Mouse (Mus musculus) testis, adult 2 months (tissue): ENCODE results near the gene Entpd8.

Source experiments
- CTCF ChIP-seq: fragments of 200-500 bp; IDR thresholded peaks from 2 replicates; pipeline ENCODE4 v1.5.1; 2012; ENCODE audit warnings: low read depth, mild to moderate bottlenecking, inconsistent platforms, low read length, moderate library complexity; ENCODE audit not compliant: control insufficient read depth, insufficient read depth, insufficient replicate concordance
- POLR2A ChIP-seq: fragments of 200-500 bp; IDR thresholded peaks from 2 replicates; pipeline ENCODE4 v1.6.1; 2012; ENCODE audit warnings: low read depth, mild to moderate bottlenecking, inconsistent platforms, low read length, moderate library complexity; ENCODE audit not compliant: control insufficient read depth

DNA sequence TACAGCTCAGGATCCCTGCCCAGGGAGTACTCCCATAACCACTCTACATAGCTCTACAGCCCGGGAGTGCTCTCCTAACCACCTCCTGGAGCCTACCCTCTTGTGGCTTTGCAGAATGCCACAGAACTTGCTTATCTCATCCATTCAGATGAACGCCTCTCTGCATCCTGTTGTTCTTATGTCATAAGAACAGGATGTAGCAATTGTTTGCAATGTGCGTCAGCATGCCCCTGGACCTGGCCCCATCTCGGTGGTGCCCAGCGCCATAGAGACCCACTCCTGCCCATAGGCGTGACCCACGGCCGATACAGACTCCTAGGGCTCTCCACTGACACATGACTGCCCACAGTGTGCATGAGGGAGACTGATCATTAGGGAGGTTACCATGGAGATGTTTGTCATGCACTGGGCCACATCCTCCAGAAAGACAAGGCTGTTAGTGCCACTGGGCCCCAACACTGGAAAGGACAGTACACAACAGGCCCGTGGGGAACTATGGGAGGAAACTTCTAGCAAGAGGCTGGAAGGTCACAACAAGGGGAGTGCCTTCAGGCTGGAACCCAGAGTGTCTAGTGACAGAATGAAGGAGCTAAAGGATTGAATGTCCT, 31.2 kb downstream of the Entpd8 start:
- TF ChIP-seq CTCF = no peak
- no peak for TF ChIP-seq POLR2A
